Mouse (Mus musculus): ENCODE measurements at regions not wholly inside any gene's neighbourhood (a gene's known extent, or its start where the extent isn't known, plus 50 kb on each side); places are given as distances from the start of the nearest gene placed in this dataset.
A peak's percentile ranks its signal among the peaks of the same experiment; 100 is the strongest.

DNA sequence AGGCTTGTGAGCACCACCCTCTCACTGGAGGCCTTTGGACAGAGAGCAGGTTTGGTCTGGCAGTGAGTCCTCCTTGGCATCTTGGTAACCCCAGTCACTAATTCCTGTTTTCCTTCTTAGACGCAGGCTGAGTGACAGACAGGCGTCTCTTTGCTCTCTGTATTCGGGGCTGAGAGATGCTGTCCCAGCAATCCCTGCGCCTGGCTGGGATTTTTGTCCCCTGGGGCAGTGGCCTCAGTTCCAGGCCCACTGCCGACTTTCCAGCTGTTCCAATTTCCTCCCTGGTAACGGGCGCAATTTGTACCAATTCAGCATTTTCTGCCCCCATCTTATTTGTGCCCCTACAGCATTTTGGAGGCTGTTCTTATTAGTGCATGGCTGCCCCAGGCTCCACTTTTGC lies 118.5 kb upstream of the Irx6 start:
- H3K27ac ChIP-seq, result no peak overlapping the region
- H3K27me3 ChIP-seq (ENCODE audit: insufficient read depth, low read length), result no peaks in the 10 kb centered on the region
- no peak overlapping the region for H3K4me3 ChIP-seq (ENCODE audit: low read length)
- ATAC-seq (no peak), DNase-seq (ENCODE audit: low spot score) (peak; percentile 9)
- H3K9ac ChIP-seq (replicated peaks; ENCODE audit: low read length), result no peak overlapping the region
- no peak overlapping the region for H3K4me2 ChIP-seq (ENCODE audit: low read depth, low read length)
- no peaks in the 10 kb centered on the region for H3K36me3 ChIP-seq (ENCODE audit: insufficient read depth, low read length)
- 44% methylated on average over 7 of the region's 7 CpGs for WGBS
- TF ChIP-seq CTCF (IDR thresholded peaks at IDR 0.05; ENCODE audit: low read depth), result no peak
- H3K4me1 ChIP-seq (ENCODE audit: insufficient read depth, low read length), result peaks cover 5% of the 10 kb centered on the region; the same call in 1 of the 2 replicates
- no peaks in the 10 kb centered on the region for H3K9me3 ChIP-seq (ENCODE audit: low read length)

DNA sequence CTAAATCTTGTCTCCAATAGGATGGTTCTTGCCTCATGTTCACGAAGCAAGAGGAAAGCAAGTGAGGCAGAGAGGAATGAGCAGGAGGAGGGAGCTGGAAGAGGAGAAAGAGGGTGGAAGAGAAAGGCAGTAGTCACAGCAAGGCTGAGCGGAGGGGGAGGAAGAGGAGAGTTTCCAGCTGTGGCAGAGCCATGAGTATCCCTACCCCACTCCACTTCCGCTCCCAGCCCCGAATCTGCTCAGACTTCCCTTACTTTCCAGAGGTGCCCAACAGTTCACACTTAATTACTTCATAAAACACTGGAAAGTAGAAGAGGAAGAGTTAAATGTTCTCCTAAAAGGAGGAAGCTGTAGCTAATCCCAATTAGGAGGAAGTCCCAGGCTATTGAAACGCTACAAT lies 111.6 kb upstream of the Irx6 start:
- TF ChIP-seq CTCF (IDR thresholded peaks at IDR 0.05; ENCODE audit: low read depth), result no peak
- Histone ChIP-seq H3K4me2 (ENCODE audit: low read depth, low read length) (no peak overlapping the region), H3K9me3 (ENCODE audit: low read length) (no peaks in the 10 kb centered on the region), H3K27ac (no peak overlapping the region), H3K4me3 (ENCODE audit: low read length) (no peak overlapping the region), H3K4me1 (ENCODE audit: insufficient read depth, low read length) (no peaks in the 10 kb centered on the region), H3K36me3 (ENCODE audit: insufficient read depth, low read length) (no peaks in the 10 kb centered on the region), H3K9ac (replicated peaks; ENCODE audit: low read length) (no peak overlapping the region), H3K27me3 (ENCODE audit: insufficient read depth, low read length) (no peaks in the 10 kb centered on the region)
- DNase-seq (ENCODE audit: low spot score) (no peak), ATAC-seq (no peak)
- 69% methylated on average over 5 of the region's 5 CpGs for WGBS

GRCm38 (mm10) chr8:92562962-92563361 lies 111.1 kb upstream of the Irx6 start:
- no peaks in the 10 kb centered on the region for H3K4me1 ChIP-seq (ENCODE audit: insufficient read depth, low read length)
- H3K27me3 ChIP-seq (ENCODE audit: insufficient read depth, low read length), result no peaks in the 10 kb centered on the region
- no peak overlapping the region for H3K9ac ChIP-seq (replicated peaks; ENCODE audit: low read length)
- H3K4me3 ChIP-seq (ENCODE audit: low read length), result no peak overlapping the region
- H3K27ac ChIP-seq, result no peak overlapping the region
- DNase-seq (ENCODE audit: low spot score), result no peak
- WGBS, result 63% methylated on average over 5 of the region's 5 CpGs
- no peak overlapping the region for H3K4me2 ChIP-seq (ENCODE audit: low read depth, low read length)
- no peaks in the 10 kb centered on the region for H3K9me3 ChIP-seq (ENCODE audit: low read length)
- no peak for TF ChIP-seq CTCF (IDR thresholded peaks at IDR 0.05; ENCODE audit: low read depth)
- H3K36me3 ChIP-seq (ENCODE audit: insufficient read depth, low read length), result no peaks in the 10 kb centered on the region
- ATAC-seq, result no peak

DNA sequence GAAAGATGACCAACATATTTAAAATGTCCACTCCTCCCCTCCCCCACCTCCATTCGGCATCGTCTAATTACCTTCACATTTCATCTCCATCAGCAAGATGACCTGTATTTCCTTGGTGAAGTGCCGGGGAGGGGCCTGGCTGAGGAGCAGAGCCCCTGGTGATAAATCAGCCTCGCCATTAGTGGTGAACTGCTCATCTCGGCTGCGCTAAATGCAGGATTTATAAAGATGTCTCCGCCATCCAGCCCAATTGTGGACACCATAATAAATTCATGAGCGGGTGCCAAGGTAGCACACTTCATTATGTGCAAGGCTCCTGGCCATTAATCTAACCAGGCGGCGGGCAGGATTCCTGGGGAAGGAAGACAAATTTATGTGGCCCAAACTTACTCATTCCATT lies 104.4 kb upstream of the Irx6 start:
- TF ChIP-seq CTCF (IDR thresholded peaks at IDR 0.05; ENCODE audit: low read depth), result no peak
- Histone ChIP-seq H3K36me3 (ENCODE audit: insufficient read depth, low read length) (no peaks in the 10 kb centered on the region), H3K4me1 (ENCODE audit: insufficient read depth, low read length) (no peaks in the 10 kb centered on the region), H3K27me3 (ENCODE audit: insufficient read depth, low read length) (no peaks in the 10 kb centered on the region), H3K27ac (no peak overlapping the region), H3K4me3 (ENCODE audit: low read length) (no peak overlapping the region), H3K9me3 (ENCODE audit: low read length) (no peaks in the 10 kb centered on the region), H3K9ac (replicated peaks; ENCODE audit: low read length) (no peak overlapping the region), H3K4me2 (ENCODE audit: low read depth, low read length) (no peak overlapping the region)
- peak; percentile 47 for DNase-seq (ENCODE audit: low spot score)
- ATAC-seq, result no peak
- 60% methylated on average over 10 of the region's 10 CpGs for WGBS

GRCm38 (mm10) chr8:92579446-92579845 lies 94.6 kb upstream of the Irx6 start:
- Histone ChIP-seq H3K9me3 (ENCODE audit: low read length) (no peaks in the 10 kb centered on the region), H3K4me3 (ENCODE audit: low read length) (no peak overlapping the region), H3K9ac (replicated peaks; ENCODE audit: low read length) (no peak overlapping the region), H3K4me1 (ENCODE audit: insufficient read depth, low read length) (no peaks in the 10 kb centered on the region), H3K36me3 (ENCODE audit: insufficient read depth, low read length) (no peaks in the 10 kb centered on the region), H3K27me3 (ENCODE audit: insufficient read depth, low read length) (no peaks in the 10 kb centered on the region), H3K4me2 (ENCODE audit: low read depth, low read length) (no peak overlapping the region), H3K27ac (no peak overlapping the region)
- ATAC-seq (no peak), DNase-seq (ENCODE audit: low spot score) (no peak)
- whole genome bisulfite sequencing, result 82% methylated on average over 2 of the region's 2 CpGs
- no peak for TF ChIP-seq CTCF (IDR thresholded peaks at IDR 0.05; ENCODE audit: low read depth)

GRCm38 (mm10) chr8:92581051-92581450 lies 93.0 kb upstream of the Irx6 start:
- Histone ChIP-seq H3K9me3 (ENCODE audit: low read length) (no peaks in the 10 kb centered on the region), H3K4me3 (ENCODE audit: low read length) (no peak overlapping the region), H3K27ac (no peak overlapping the region), H3K4me2 (ENCODE audit: low read depth, low read length) (no peak overlapping the region), H3K9ac (replicated peaks; ENCODE audit: low read length) (no peak overlapping the region), H3K4me1 (ENCODE audit: insufficient read depth, low read length) (no peaks in the 10 kb centered on the region), H3K36me3 (ENCODE audit: insufficient read depth, low read length) (no peaks in the 10 kb centered on the region), H3K27me3 (ENCODE audit: insufficient read depth, low read length) (no peaks in the 10 kb centered on the region)
- no peak for TF ChIP-seq CTCF (IDR thresholded peaks at IDR 0.05; ENCODE audit: low read depth)
- WGBS, result 54% methylated on average over 2 of the region's 2 CpGs
- no peak for DNase-seq (ENCODE audit: low spot score)
- no peak for ATAC-seq

GRCm38 (mm10) chr8:92600766-92601165 lies 73.3 kb upstream of the Irx6 start:
- DNase-seq (ENCODE audit: low spot score) (no peak), ATAC-seq (no peak)
- no peak overlapping the region for H3K9ac ChIP-seq (replicated peaks; ENCODE audit: low read length)
- H3K4me2 ChIP-seq (ENCODE audit: low read depth, low read length), result no peak overlapping the region
- 93% methylated on average over 3 of the region's 3 CpGs for WGBS
- no peaks in the 10 kb centered on the region for H3K9me3 ChIP-seq (ENCODE audit: low read length)
- no peaks in the 10 kb centered on the region for H3K27me3 ChIP-seq (ENCODE audit: insufficient read depth, low read length)
- H3K4me1 ChIP-seq (ENCODE audit: insufficient read depth, low read length), result no peaks in the 10 kb centered on the region
- no peak for TF ChIP-seq CTCF (IDR thresholded peaks at IDR 0.05; ENCODE audit: low read depth)
- no peaks in the 10 kb centered on the region for H3K36me3 ChIP-seq (ENCODE audit: insufficient read depth, low read length)
- no peak overlapping the region for H3K4me3 ChIP-seq (ENCODE audit: low read length)
- H3K27ac ChIP-seq, result no peak overlapping the region
